Mouse (Mus musculus): ENCODE data around the gene Adamts16.

The Adamts16 gene

GRCm38 (mm10) chr13:70832593-70833138, 8.9 kb downstream of the Adamts16 start:
- no peak for DNase-seq

GRCm38 (mm10) chr13:70831041-70831440, 10.6 kb downstream of the Adamts16 start:
- DNase-seq = no peak

DNA sequence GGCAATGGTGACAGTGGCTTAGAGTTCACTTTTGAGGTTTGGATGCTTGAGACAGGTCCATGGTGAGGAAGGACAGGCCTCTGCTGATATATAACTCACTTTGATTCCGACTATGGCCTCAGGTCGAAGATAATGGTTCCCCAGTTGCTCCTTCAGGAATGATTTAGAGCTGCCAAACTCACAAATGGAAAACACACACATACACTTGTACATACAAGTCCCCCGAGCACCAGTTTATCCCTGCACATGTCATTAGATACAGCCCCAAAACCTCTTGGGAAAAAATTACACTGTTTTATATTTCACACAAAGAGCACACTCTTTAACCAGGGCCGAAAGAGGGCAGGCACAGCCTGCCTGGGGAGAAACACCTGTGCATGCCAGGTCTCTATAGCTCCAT, 14.1 kb downstream of the Adamts16 start:
- DNase-seq = no peak

DNA sequence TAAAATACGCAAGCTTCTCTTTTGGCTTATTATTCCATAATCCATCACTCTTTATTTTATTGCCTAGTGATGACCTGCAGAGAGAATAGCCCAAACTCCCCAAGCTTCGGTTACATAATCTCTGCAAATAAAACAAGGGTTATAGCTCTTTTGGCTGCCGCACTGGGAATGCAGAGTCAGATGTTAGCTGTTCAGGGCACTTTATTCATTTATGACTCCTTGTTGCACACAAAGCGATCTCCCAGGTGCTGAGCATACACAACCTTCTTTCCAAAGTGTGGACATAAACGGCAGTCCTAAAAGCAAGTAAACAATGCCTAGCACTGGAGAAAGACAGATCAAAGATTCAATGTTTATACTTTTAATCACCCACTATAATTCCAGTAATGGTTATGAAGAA, 16.3 kb downstream of the Adamts16 start:
- no peak for DNase-seq

- no peak for DNase-seq
These were observed 17.9 kb downstream of the Adamts16 start for GRCm38 (mm10) chr13:70823757-70824156.

DNA sequence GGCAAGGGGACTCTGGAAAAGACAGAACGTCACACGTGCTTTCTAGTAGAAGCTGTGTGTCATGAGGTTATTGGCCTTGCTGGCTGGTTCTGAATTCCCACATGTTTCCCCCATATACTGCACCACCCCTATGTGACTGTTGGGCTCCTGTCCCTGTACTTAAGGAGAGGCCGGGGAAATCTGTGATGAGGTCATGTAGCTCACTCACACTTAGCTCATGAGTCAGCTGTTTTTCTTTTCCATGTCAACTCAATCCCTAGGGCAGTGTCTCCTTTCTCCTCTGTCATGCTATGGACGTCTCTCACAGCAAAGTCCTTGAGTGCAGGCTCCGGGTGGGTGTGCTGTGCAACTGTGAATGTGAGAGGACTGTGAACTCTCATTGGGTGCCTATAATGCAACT, 22.6 kb downstream of the Adamts16 start:
- DNase-seq = no peak

GRCm38 (mm10) chr13:70814423-70814822, 27.2 kb downstream of the Adamts16 start:
- no peak for DNase-seq

GRCm38 (mm10) chr13:70805506-70805905, 36.1 kb downstream of the Adamts16 start:
- no peak for DNase-seq

DNA sequence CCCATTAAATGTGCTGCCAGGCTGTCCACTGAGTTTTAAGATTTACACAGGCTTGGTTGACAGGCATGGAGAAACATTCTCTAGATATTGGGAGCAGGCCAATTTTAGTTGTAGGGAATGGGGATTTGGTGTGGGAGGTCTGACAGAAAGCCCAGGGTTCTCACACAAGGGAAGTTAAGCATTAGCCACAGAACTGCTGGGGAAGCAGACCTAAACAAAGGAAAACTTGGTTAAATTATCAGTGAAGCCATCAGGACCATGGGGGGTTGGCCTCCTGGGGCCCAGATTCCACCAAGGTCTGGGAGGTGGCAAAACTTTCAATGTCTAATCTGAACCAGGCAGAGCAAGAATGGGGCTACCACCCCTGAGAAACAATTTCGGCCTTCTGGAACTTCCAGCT, 38.8 kb downstream of the Adamts16 start:
- DNase-seq = peak; percentile 75

DNA sequence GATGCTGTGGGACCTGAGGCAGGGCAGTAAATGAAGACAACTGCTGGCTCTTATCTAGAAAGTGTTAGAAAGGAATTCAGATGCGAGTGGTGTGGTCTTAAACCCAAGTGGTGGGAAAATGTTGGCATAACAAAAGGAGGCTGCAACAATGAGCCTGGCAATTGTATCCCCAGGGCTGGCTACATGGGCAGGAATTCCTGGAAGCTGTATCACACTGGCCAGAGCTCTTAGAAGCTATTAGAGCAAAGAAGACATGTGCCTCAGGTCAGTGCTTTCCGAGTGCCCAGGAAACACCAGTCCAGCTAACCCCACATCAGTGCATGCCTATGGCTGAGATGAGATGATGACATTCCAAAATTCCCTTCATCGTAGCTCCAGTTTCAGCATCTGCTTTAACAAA, 42.3 kb downstream of the Adamts16 start:
- DNase-seq = no peak

DNA sequence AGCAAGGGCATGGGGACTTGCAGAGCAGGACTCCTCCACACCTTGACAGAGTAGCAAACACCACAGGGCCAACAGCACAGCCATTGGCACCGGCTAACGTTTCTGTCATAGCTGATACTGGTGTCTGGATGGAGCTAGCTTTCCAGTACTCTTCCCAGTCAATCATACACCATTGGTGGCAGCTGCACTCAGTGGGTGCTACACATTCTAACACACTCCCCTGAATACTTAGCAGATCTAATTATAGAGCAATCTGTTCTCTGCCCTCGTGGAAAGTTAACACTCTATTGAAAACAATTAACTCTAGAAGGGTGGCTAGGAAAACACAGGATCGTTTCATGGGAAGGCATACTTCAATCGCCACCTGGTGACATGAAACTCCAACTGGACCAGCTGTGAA, 43.2 kb downstream of the Adamts16 start:
- DNase-seq = no peak

DNA sequence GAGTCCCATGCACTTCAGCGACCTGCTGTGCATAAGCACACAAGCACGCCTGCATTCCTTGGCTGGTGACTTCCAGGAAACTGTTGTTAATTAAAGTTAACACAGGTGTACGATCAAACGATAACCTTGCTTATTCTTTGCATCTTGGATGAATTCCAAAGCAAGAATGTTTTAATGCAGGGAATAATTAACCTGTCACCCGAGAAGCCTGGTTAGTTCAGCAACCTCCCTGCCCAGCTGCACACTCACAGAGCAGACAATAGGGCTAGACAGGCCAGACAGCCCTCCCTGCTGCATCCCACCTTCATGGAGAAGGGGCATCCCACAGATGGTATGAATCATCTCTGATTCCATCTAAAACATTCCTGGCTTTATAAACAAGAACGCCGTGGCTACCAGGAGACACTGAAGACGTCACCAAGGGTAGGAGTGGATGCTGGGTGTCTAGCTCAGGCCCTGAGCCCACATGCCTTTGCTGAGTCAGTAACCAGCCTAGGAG, 47.5 kb downstream of the Adamts16 start:
- DNase-seq = peak; percentile 53

- no peak for DNase-seq
These were observed 48.0 kb downstream of the Adamts16 start for GRCm38 (mm10) chr13:70793660-70794059.

- DNase-seq = no peak
These were observed 48.7 kb downstream of the Adamts16 start for GRCm38 (mm10) chr13:70792950-70793349.

- DNase-seq = no peak
These were observed 51.8 kb downstream of the Adamts16 start for GRCm38 (mm10) chr13:70789806-70790205.

DNA sequence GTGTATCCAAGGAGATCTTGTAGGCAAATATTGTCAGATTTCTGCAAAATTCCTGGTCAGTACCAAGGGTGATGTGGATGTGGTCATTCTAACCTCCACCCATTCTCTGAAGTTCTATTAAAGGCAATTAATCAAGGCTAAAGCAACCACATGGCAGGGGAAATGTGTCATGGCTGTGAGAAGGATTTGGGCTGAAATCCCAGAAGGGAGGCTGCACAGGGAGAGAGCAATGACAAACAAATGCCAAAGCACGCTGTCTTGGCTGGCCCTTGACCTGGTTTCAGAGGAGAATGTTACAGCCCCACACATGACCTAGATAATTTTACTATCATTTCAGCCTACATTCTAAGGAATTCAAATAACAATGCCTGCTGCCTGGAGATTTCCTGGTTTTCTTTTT, 52.6 kb downstream of the Adamts16 start:
- DNase-seq = peak; percentile 21

DNA sequence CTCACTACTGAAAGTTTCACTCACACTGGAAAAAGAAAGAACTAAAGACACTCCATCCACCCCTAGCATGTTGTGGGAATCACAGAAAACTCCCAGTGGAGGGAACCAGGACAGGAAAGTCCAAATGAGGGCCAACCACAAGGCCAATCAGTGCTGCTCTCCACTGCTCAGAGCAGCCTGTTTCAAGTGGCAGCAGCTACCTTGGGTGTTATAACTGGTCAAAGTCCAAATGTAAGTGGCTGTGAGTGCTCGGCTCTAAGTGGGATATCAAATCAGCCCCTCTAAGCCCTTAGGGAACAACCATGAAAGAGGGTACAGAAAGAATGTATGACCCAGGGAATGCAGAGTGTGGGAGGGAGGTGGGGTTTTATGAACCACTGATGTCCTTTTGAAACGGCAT, 56.5 kb downstream of the Adamts16 start:
- DNase-seq = no peak

GRCm38 (mm10) chr13:70784126-70784525, 57.5 kb downstream of the Adamts16 start:
- DNase-seq = no peak

GRCm38 (mm10) chr13:70779781-70780180, 61.8 kb downstream of the Adamts16 start:
- DNase-seq = no peak

DNA sequence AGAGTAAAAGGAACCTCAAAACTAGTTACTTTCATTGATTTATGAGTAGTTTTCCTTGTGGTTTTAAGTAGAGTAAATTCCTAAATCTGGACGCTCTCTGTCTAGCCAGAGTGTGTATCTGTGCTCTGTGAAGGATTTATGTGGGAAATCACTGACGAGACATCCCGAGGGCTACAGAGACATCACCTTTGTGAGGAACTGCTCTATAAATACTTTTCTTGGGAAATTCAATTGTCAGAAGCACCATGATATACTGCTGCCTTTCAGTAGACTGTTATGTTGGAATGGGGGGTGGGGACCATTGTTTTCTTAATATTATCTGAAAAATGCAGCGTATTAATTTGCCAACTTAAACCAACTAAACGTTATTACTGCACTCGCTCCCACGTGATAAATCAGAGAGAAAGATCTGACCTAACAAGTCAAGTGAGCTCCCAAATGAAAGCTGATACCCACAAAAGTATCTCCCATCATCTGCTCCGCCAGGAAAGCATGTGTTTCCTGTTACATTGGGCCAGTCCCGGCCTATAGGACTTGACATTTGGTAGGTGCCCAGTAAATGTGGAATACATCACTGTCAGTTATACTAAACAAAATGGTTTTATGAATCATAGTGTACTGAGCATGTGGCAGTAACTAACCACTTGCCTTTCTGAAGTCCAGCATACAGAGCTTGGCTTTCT, 62.6 kb downstream of the Adamts16 start:
- DNase-seq = no peak

DNA sequence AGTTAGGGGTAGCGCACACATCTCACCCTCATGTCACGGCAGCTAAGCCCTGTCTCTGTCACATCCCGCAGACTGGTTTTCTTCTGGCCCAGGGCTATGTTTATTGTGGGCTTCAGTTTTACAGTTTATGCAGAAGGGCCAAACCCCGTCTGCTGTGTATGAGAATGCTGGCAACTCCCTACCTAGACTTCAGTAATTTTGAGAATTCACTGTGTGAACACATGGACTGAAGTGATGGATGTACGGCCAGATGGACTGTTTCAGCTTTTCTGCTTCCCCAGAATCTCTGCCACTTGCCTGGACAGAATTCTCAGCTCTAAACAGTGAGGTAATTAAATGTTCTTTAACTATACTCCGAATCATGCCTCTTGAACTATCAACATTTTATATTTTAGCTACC, 70.5 kb downstream of the Adamts16 start:
- DNase-seq = no peak

GRCm38 (mm10) chr13:70769156-70769555, 72.5 kb downstream of the Adamts16 start:
- no peak for DNase-seq

DNA sequence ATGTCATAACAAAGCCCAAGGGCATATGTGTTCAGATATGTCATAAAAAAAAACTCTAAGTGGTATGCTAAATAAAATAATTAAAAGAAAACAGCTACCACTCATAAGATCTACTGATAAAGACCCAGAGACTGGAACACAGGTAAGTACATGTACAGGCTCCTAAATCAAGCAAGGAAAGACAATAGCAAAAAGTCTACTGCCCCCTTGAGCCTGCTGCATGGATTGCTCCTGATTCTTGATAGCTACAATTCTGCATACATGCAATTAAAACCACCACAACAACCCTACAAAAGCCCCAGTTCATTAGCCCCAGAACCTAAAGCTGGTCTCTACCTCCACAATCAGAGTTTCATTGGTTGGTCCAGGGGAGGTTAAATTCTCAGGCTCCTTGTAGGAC, 74.1 kb downstream of the Adamts16 start:
- DNase-seq = peak; percentile 19

GRCm38 (mm10) chr13:70764682-70765081, 76.9 kb downstream of the Adamts16 start:
- DNase-seq = no peak

GRCm38 (mm10) chr13:70762586-70762985, 79.0 kb downstream of the Adamts16 start:
- no peak for DNase-seq

All from kidney, adult 9 months (tissue).